Mouse (Mus musculus) MEL (cell line): ENCODE measurements around the gene Olfr1389. TPM values are rescaled to one million over a fixed set of nuclear protein-coding genes. Genes with fewer than 3 reads are reported as not detected.

Source experiments
- DNase-seq: peaks from one replicate; pipeline ENCODE4 v3.0.0; 2011; ENCODE audit warnings: low read depth, low spot score
- H3K27ac ChIP-seq: 2 replicates; pipeline ENCODE4 v1.5.1; 2012; ENCODE audit warnings: low read depth, mild to moderate bottlenecking, control low read depth, low read length, moderate library complexity; ENCODE audit not compliant: control insufficient read depth
- H3K27me3 ChIP-seq, 2 experiments: fragments of 150-350 bp in 1 of 2; sonication (generic) in 1 of 2; 2 replicates each; pipeline ENCODE4 v1.6.1; 2012; ENCODE audit warnings: low read length in 2 of 2, mild to moderate bottlenecking in 2 of 2, improper control_type of control experiment in 1 of 2, moderate library complexity in 1 of 2; ENCODE audit not compliant: insufficient read depth in 2 of 2, control insufficient read depth in 1 of 2
- H3K36me3 ChIP-seq, 2 experiments: 2 replicates each; pipeline ENCODE4 v1.6.1; 2012 to 2014; ENCODE audit warnings: low read length in 2 of 2, improper control_type of control experiment in 1 of 2, inconsistent platforms in 1 of 2, mild to moderate bottlenecking in 1 of 2; ENCODE audit not compliant: insufficient read depth in 2 of 2, control insufficient read depth in 1 of 2
- H3K4me1 ChIP-seq, 2 experiments: fragments of 150-350 bp in 1 of 2; sonication (generic) in 1 of 2; 2 replicates each; pipeline ENCODE4 v1.6.1; 2012; ENCODE audit warnings: low read length in 2 of 2, improper control_type of control experiment in 1 of 2, mild to moderate bottlenecking in 1 of 2; ENCODE audit not compliant: insufficient read depth in 2 of 2, control insufficient read depth in 1 of 2
- H3K4me3 ChIP-seq, 2 experiments: fragments of 150-350 bp in 1 of 2; sonication (generic) in 1 of 2; 2 replicates each; pipeline ENCODE4 v1.5.1; 2012; ENCODE audit warnings: low read depth in 2 of 2, low read length in 2 of 2, mild to moderate bottlenecking in 2 of 2, moderate library complexity in 2 of 2, control low read depth in 1 of 2, improper control_type of control experiment in 1 of 2; ENCODE audit not compliant: control insufficient read depth in 1 of 2, insufficient read depth in 1 of 2
- H3K79me2 ChIP-seq: 2 replicates; pipeline ENCODE4 v1.6.1; 2012; ENCODE audit warnings: mild to moderate bottlenecking, low read length, moderate library complexity; ENCODE audit not compliant: control insufficient read depth, poor library complexity, insufficient read depth
- H3K9ac ChIP-seq: 2 replicates; pipeline ENCODE4 v1.6.1; 2012; ENCODE audit warnings: low read depth, mild to moderate bottlenecking, control low read depth, low read length, moderate library complexity; ENCODE audit not compliant: control insufficient read depth, poor library complexity, severe bottlenecking
- H3K9me3 ChIP-seq: fragments of 150-350 bp; sonication (generic); replicated peaks from 2 replicates; pipeline ENCODE4 v1.6.1; 2012; ENCODE audit warnings: mild to moderate bottlenecking, low read length, improper control_type of control experiment, moderate library complexity; ENCODE audit not compliant: insufficient read depth
- BHLHE40 ChIP-seq: IDR thresholded peaks from 2 replicates; pipeline ENCODE4 v1.6.1; 2012; ENCODE audit warnings: low read depth, mild to moderate bottlenecking, inconsistent platforms, low read length, improper control_type of control experiment, borderline replicate concordance
- CTCF ChIP-seq, 3 experiments: IDR thresholded peaks in 2 of 3; conservative IDR thresholded peaks in 1 of 3; 2 replicates each; pipeline ENCODE4 v1.5.1; 2011 to 2012; ENCODE audit warnings: low read length in 3 of 3, low read depth in 2 of 3, mild to moderate bottlenecking in 2 of 3, improper control_type of control experiment in 1 of 3, inconsistent platforms in 1 of 3, mixed read lengths in 1 of 3, moderate library complexity in 1 of 3; ENCODE audit not compliant: control insufficient read depth in 1 of 3, insufficient read depth in 1 of 3, poor library complexity in 1 of 3, severe bottlenecking in 1 of 3
- ELF1 ChIP-seq: IDR thresholded peaks from 2 replicates; pipeline ENCODE4 v1.6.1; 2014; ENCODE audit warnings: low read depth, mild to moderate bottlenecking, inconsistent platforms, low read length, improper control_type of control experiment, moderate library complexity
- GATA1 ChIP-seq: IDR thresholded peaks from 2 replicates; pipeline ENCODE4 v1.6.1; 2011; ENCODE audit warnings: low read depth, low read length, improper control_type of control experiment
- MAX ChIP-seq: IDR thresholded peaks from 2 replicates; pipeline ENCODE4 v1.6.1; 2011; ENCODE audit warnings: low read length, improper control_type of control experiment
- MAZ ChIP-seq: IDR thresholded peaks from 2 replicates; pipeline ENCODE4 v1.6.1; 2012; ENCODE audit warnings: low read depth, mild to moderate bottlenecking, inconsistent platforms, low read length, improper control_type of control experiment
- MEF2A ChIP-seq: IDR thresholded peaks from 2 replicates; pipeline ENCODE4 v1.6.1; 2014; ENCODE audit warnings: low read depth, mild to moderate bottlenecking, inconsistent platforms, low read length, improper control_type of control experiment; ENCODE audit not compliant: poor library complexity, insufficient replicate concordance, severe bottlenecking; ENCODE audit errors: extremely low read depth
- MXI1 ChIP-seq: IDR thresholded peaks from 2 replicates; pipeline ENCODE4 v1.6.1; 2011; ENCODE audit warnings: mild to moderate bottlenecking, low read depth, low read length, improper control_type of control experiment
- MYB ChIP-seq: IDR thresholded peaks from 2 replicates; pipeline ENCODE4 v1.6.1; 2011; ENCODE audit warnings: mild to moderate bottlenecking, low read depth, low read length, improper control_type of control experiment
- NELFE ChIP-seq: IDR thresholded peaks from 2 replicates; pipeline ENCODE4 v1.6.1; 2011; ENCODE audit warnings: low read depth, low read length, improper control_type of control experiment
- NRF1 ChIP-seq: IDR thresholded peaks from 2 replicates; pipeline ENCODE4 v1.6.1; 2014; ENCODE audit warnings: low read depth, mild to moderate bottlenecking, inconsistent platforms, low read length, improper control_type of control experiment, moderate library complexity; ENCODE audit not compliant: poor library complexity, insufficient read depth, severe bottlenecking
- POLR2AphosphoS5 ChIP-seq: IDR thresholded peaks from 2 replicates; pipeline ENCODE4 v1.6.1; 2012; ENCODE audit warnings: low read depth, borderline replicate concordance, mild to moderate bottlenecking, inconsistent platforms, low read length, moderate library complexity, mixed read lengths
- RAD21 ChIP-seq: IDR thresholded peaks from 2 replicates; pipeline ENCODE4 v1.6.1; 2011; ENCODE audit warnings: mild to moderate bottlenecking, low read depth, low read length, improper control_type of control experiment
- RCOR1 ChIP-seq: IDR thresholded peaks from 2 replicates; pipeline ENCODE4 v1.6.1; 2012; ENCODE audit warnings: low read depth, mild to moderate bottlenecking, inconsistent platforms, low read length, improper control_type of control experiment
- SMC3 ChIP-seq: IDR thresholded peaks from 2 replicates; pipeline ENCODE4 v1.6.1; 2011; ENCODE audit warnings: low read depth, low read length, improper control_type of control experiment
- TBP ChIP-seq: IDR thresholded peaks from 2 replicates; pipeline ENCODE4 v1.8.0; 2011; ENCODE audit warnings: low read depth, low read length, improper control_type of control experiment
- TCF12 ChIP-seq: IDR thresholded peaks from 2 replicates; pipeline ENCODE4 v1.6.1; 2014; ENCODE audit warnings: low read depth, mild to moderate bottlenecking, inconsistent platforms, low read length, improper control_type of control experiment, moderate library complexity
- UBTF ChIP-seq: IDR thresholded peaks from 2 replicates; pipeline ENCODE4 v1.6.1; 2012; ENCODE audit warnings: low read depth, mild to moderate bottlenecking, inconsistent platforms, low read length, improper control_type of control experiment, moderate library complexity, borderline replicate concordance; ENCODE audit not compliant: insufficient read depth
- USF1 ChIP-seq: IDR thresholded peaks from 2 replicates; pipeline ENCODE4 v1.6.1; 2014; ENCODE audit warnings: low read depth, mild to moderate bottlenecking, inconsistent platforms, low read length, improper control_type of control experiment, moderate library complexity
- USF2 ChIP-seq, 2 experiments: IDR thresholded peaks; 2 replicates each; pipeline ENCODE4 v1.6.1; 2011 to 2012; ENCODE audit warnings: improper control_type of control experiment in 2 of 2, low read length in 2 of 2, borderline replicate concordance in 1 of 2, inconsistent platforms in 1 of 2, low read depth in 1 of 2, mild to moderate bottlenecking in 1 of 2; ENCODE audit not compliant: insufficient read depth in 1 of 2
- ZC3H11A ChIP-seq: IDR thresholded peaks from 2 replicates; pipeline ENCODE4 v1.6.1; 2012; ENCODE audit warnings: low read depth, mild to moderate bottlenecking, inconsistent platforms, low read length, improper control_type of control experiment
- polyA plus RNA-seq, 2 experiments: library from polyadenylated mRNA; stranded (reverse) in 1 of 2; unstranded in 1 of 2; fragments of >175 nt in 1 of 2; fragments of >200 nt in 1 of 2; gene quantifications; 2 replicates each; pipeline versions ENCODE4 v1.2.1 to v1.2.4; 2012; ENCODE audit warnings: low replicate concordance in 2 of 2, low read depth in 1 of 2; ENCODE audit not compliant: insufficient read length in 2 of 2, insufficient read depth in 1 of 2, missing spikeins in 1 of 2
- total RNA-seq: library from RNA; depleted of rRNA; stranded (reverse); fragments of 300-350 nt; gene quantifications from 2 replicates; pipeline ENCODE4 v1.2.3, GENCODE M21; 2012

Gene Olfr1389
- total and polyA plus RNA-seq, 3 experiments: not detected

GRCm38 (mm10) chr11:49406784-49407183 lies 16.1 kb upstream of the Olfr1389 start:
- H3K79me2 ChIP-seq: no peaks in the 10 kb centered on the region
- no peak for TF ChIP-seq USF1
- no peak for TF ChIP-seq ELF1
- no peak for TF ChIP-seq MAX
- TF ChIP-seq POLR2AphosphoS5: no peak
- no peak for TF ChIP-seq MEF2A
- TF ChIP-seq RAD21: no peak
- TF ChIP-seq UBTF: no peak
- TF ChIP-seq TBP: no peak
- no peak for TF ChIP-seq NELFE
- TF ChIP-seq MYB: no peak
- no peak for TF ChIP-seq GATA1
- TF ChIP-seq USF2 (IDR thresholded peaks at IDR 0.05; ENCODE audit: borderline replicate concordance in 1 of 2, insufficient read depth in 1 of 2, low read depth in 1 of 2, low read length in 2 of 2): no peak
- TF ChIP-seq RCOR1: no peak
- no peak for TF ChIP-seq BHLHE40
- no peak for TF ChIP-seq NRF1
- TF ChIP-seq, all 39 proteins: peak for 0
- Histone ChIP-seq H3K36me3 (no peaks in the 10 kb centered on the region), H3K4me1 (no peaks in the 10 kb centered on the region), H3K9me3 (no peaks in the 10 kb centered on the region), H3K27me3 (no peaks in the 10 kb centered on the region), H3K4me3 (no peak overlapping the region), H3K27ac (no peak overlapping the region), H3K9ac (no peak overlapping the region)
- no peak for DNase-seq

GRCm38 (mm10) chr11:49410540-49410939 lies 12.3 kb upstream of the Olfr1389 start:
- Histone ChIP-seq H3K9me3 (no peaks in the 10 kb centered on the region), H3K36me3 (no peaks in the 10 kb centered on the region), H3K27ac (no peak overlapping the region), H3K9ac (no peak overlapping the region), H3K4me1 (no peaks in the 10 kb centered on the region), H3K79me2 (no peaks in the 10 kb centered on the region), H3K27me3 (no peaks in the 10 kb centered on the region), H3K4me3 (no peak overlapping the region)
- TF ChIP-seq TCF12 (no peak), MAZ (no peak), ZC3H11A (peak; percentile 49), MXI1 (no peak), RAD21 (peak; percentile 72), SMC3 (peak; percentile 60), CTCF (IDR thresholded peaks at IDR 0.05 in 2 of 3, conservative IDR thresholded peaks at IDR 0.05 in 1 of 3; ENCODE audit: control insufficient read depth in 1 of 3, insufficient read depth in 1 of 3, low read depth in 2 of 3, low read length in 3 of 3, poor library complexity in 1 of 3, severe bottlenecking in 1 of 3) (peak; percentile 47 to 78 (median 49); a peak in 5 of 6 replicates)
- peak; percentile 76 for DNase-seq
